ENCODE assay signal across 25 mouse cellular contexts in the genomic region with DNA sequence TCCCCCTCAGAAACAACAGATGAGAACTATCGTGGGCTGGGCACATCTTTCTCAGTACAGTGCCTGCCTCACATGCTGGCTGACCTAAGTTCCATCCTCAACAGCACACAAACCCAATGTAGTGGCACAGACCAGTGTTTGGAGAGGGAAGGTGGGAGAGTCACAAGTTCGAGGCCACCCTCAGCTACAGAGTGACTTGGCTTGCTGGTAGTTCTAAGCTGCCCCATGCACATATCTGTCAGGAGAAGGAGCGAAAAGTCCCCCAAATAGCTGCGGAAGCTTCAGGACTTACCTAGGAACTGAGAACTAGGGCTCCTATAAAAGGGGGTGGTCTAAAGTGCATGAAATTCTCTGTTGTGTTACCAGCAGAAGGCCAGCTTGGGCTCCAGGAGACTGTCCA. TPM values are rescaled to one million over a fixed set of nuclear protein-coding genes. Genes with fewer than 3 reads are reported as not detected.
DNase-seq lines count a peak whose midpoint lies in the region; ATAC-seq and TF ChIP-seq lines count a peak whose summit lies in the region.
"Had no signal": no experiment of that assay in that cellular context is flagged by ENCODE, and none has a peak within 500 bp of the region (broad histone marks: within the 10 kb centered on the region; RNA-seq: fewer than 3 reads in every experiment).

No protein-coding gene starts in this region.

- in situ Hi-C loops in CH12.LX (cut with MboI; ENCODE audit: low pct_ligation_motif_present, low pct_unique_long_range_greater_than_20kb, low sequenced_read_pairs), result loop anchor here (25.0 kb wide), 2 partner anchors 474 to 824 kb away; no protein-coding TSS in a partner anchor

- TF ChIP-seq EP300 in CH12.LX (IDR thresholded peaks at IDR 0.05; ENCODE audit: low read length), result no peak; the same call in 1 of the 2 replicates
- TF ChIP-seq EP300 in stomach, postnatal 0 days (optimal IDR thresholded peaks at IDR 0.05), result no peak

- ATAC-seq in forebrain, embryonic 11.5 days (replicated peaks; ENCODE audit: low FRiP score), result no peak
- no peak for ATAC-seq in forebrain, embryonic 13.5 days
- no peak for ATAC-seq in stomach, postnatal 0 days (ENCODE audit: low FRiP score, low TSS enrichment)
- ATAC-seq: CD4-positive, CD25-positive, alpha-beta regulatory T cell, adult 4 months; forebrain, embryonic 15.5 days had no signal

- dilution Hi-C loops in CH12.LX (cut with MboI; ENCODE audit: extremely low pct_ligation_motif_present, extremely low pct_unique_long_range_greater_than_20kb, low sequenced_read_pairs), result no loop called here

- peak; percentile 40 for DNase-seq in forebrain, embryonic 11.5 days (ENCODE audit: low spot score)
- no peak for DNase-seq in CH12.LX (ENCODE audit: extremely low read depth)
- peak; percentile 26 for DNase-seq in limb, embryonic 10.5 days (ENCODE audit: low spot score)
- peak; percentile 10 for DNase-seq in stomach, postnatal 0 days (ENCODE audit: low spot score)
- DNase-seq in frontal cortex, postnatal 36 days (ENCODE audit: low spot score in 2 of 2), result no peak
- no peak for DNase-seq in ovary, postnatal 36 days (ENCODE audit: low spot score)
- DNase-seq: adrenal gland, adult 2 months; adrenal gland, postnatal 10 days; adrenal gland, postnatal 25 days; B cell, adult 2 months; cerebellum, adult 11 months; cerebellum, adult 18-20 months; cerebellum, adult 8-10 months; cerebellum, adult 9-11 months; cerebellum, postnatal 14 days; cerebellum, postnatal 36 days; embryo, embryonic 11 days; forebrain, postnatal 0 days had no signal

- no peaks in the 10 kb centered on the region for H3K4me1 ChIP-seq in forebrain, embryonic 11.5 days (replicated peaks; ENCODE audit: control insufficient read depth, insufficient read depth, low read length)
- no peaks in the 10 kb centered on the region for H3K4me1 ChIP-seq in forebrain, embryonic 13.5 days
- H3K4me1 ChIP-seq in CH12.LX (ENCODE audit: control insufficient read depth in 1 of 2, insufficient read depth in 2 of 2), result peaks cover 21 to 62% of the 10 kb centered on the region in 2 experiments
- no peaks in the 10 kb centered on the region for H3K4me1 ChIP-seq in limb, embryonic 10.5 days
- H3K4me1 ChIP-seq in stomach, postnatal 0 days (replicated peaks; ENCODE audit: control insufficient read depth, insufficient read depth), result no peaks in the 10 kb centered on the region
- H3K4me1 ChIP-seq: embryonic facial prominence, embryonic 12.5 days; forebrain, embryonic 12.5 days; forebrain, embryonic 15.5 days had no signal

- no peaks in the 10 kb centered on the region for H3K79me2 ChIP-seq in CH12.LX (replicated peaks; ENCODE audit: control insufficient read depth, extremely low read depth, insufficient read depth, poor library complexity, severe bottlenecking)

- H3K4me2 ChIP-seq in forebrain, embryonic 11.5 days (ENCODE audit: low read depth, low read length, severe bottlenecking), result no peak overlapping the region
- no peak overlapping the region for H3K4me2 ChIP-seq in forebrain, embryonic 13.5 days
- peak overlapping the region; percentile 69 for H3K4me2 ChIP-seq in CH12.LX (ENCODE audit: insufficient read depth, low read depth, poor library complexity, severe bottlenecking)
- H3K4me2 ChIP-seq in stomach, postnatal 0 days (replicated peaks; ENCODE audit: low read depth), result no peak overlapping the region
- H3K4me2 ChIP-seq: embryonic facial prominence, embryonic 12.5 days; forebrain, embryonic 12.5 days; forebrain, embryonic 15.5 days had no signal

- H3K36me3 ChIP-seq in forebrain, embryonic 11.5 days (ENCODE audit: control insufficient read depth, insufficient read depth, low read length), result no peaks in the 10 kb centered on the region
- H3K36me3 ChIP-seq in forebrain, embryonic 13.5 days (ENCODE audit: poor library complexity, severe bottlenecking), result no peaks in the 10 kb centered on the region
- H3K36me3 ChIP-seq in CH12.LX (replicated peaks in 1 of 2; ENCODE audit: control insufficient read depth in 1 of 2, insufficient read depth in 1 of 2, low read length in 1 of 2), result no peaks in the 10 kb centered on the region
- H3K36me3 ChIP-seq in limb, embryonic 10.5 days, result no peaks in the 10 kb centered on the region
- no peaks in the 10 kb centered on the region for H3K36me3 ChIP-seq in stomach, postnatal 0 days (ENCODE audit: control insufficient read depth, insufficient read depth, low read length)
- H3K36me3 ChIP-seq: embryonic facial prominence, embryonic 12.5 days; forebrain, embryonic 12.5 days; forebrain, embryonic 15.5 days had no signal

- peaks cover 31% of the 10 kb centered on the region for H3K27me3 ChIP-seq in forebrain, embryonic 11.5 days (ENCODE audit: control insufficient read depth, insufficient read depth, low read length)
- peaks cover 80% of the 10 kb centered on the region for H3K27me3 ChIP-seq in forebrain, embryonic 13.5 days
- H3K27me3 ChIP-seq in CH12.LX (replicated peaks), result no peaks in the 10 kb centered on the region
- H3K27me3 ChIP-seq in limb, embryonic 10.5 days (ENCODE audit: low read depth, poor library complexity, severe bottlenecking), result peaks cover 88% of the 10 kb centered on the region
- peaks cover 5% of the 10 kb centered on the region; the same call in 1 of the 2 replicates for H3K27me3 ChIP-seq in stomach, postnatal 0 days (ENCODE audit: control insufficient read depth, insufficient read depth, low read length)

- no peaks in the 10 kb centered on the region for H3K9me3 ChIP-seq in forebrain, embryonic 11.5 days (ENCODE audit: control insufficient read depth, low read length)
- no peaks in the 10 kb centered on the region for H3K9me3 ChIP-seq in forebrain, embryonic 13.5 days (replicated peaks)
- no peaks in the 10 kb centered on the region for H3K9me3 ChIP-seq in CH12.LX (replicated peaks; ENCODE audit: low read length)
- H3K9me3 ChIP-seq in limb, embryonic 10.5 days (replicated peaks), result no peaks in the 10 kb centered on the region
- H3K9me3 ChIP-seq in stomach, postnatal 0 days (ENCODE audit: control insufficient read depth, low read length), result no peaks in the 10 kb centered on the region
- H3K9me3 ChIP-seq: embryonic facial prominence, embryonic 12.5 days; forebrain, embryonic 12.5 days; forebrain, embryonic 15.5 days had no signal

- TF ChIP-seq CTCF in CH12.LX (conservative IDR thresholded peaks at IDR 0.05 in 1 of 2, IDR thresholded peaks at IDR 0.05 in 1 of 2; ENCODE audit: low read depth in 2 of 2, low read length in 2 of 2), result no peak
- no peak for TF ChIP-seq CTCF in stomach, postnatal 0 days (IDR thresholded peaks at IDR 0.05; ENCODE audit: low read depth)

- TF ChIP-seq RAD21 in CH12.LX (IDR thresholded peaks at IDR 0.05; ENCODE audit: low read depth, low read length), result no peak

- 73% methylated on average over 4 of the region's 4 CpGs for WGBS in forebrain, embryonic 11.5 days
- WGBS in forebrain, embryonic 13.5 days, result 81% methylated on average over 4 of the region's 4 CpGs
- 82% methylated on average over 4 of the region's 4 CpGs for WGBS in limb, embryonic 10.5 days
- WGBS in stomach, postnatal 0 days, result 76% methylated on average over 4 of the region's 4 CpGs

- H3K27ac ChIP-seq in forebrain, embryonic 11.5 days (ENCODE audit: low read depth, low read length), result no peak overlapping the region
- no peak overlapping the region for H3K27ac ChIP-seq in forebrain, embryonic 13.5 days
- H3K27ac ChIP-seq in CH12.LX (ENCODE audit: insufficient read depth, low read depth), result peak overlapping the region; percentile 100
- H3K27ac ChIP-seq in limb, embryonic 10.5 days, result no peak overlapping the region
- no peak overlapping the region for H3K27ac ChIP-seq in stomach, postnatal 0 days (replicated peaks)
- H3K27ac ChIP-seq: embryonic facial prominence, embryonic 12.5 days; forebrain, embryonic 12.5 days; forebrain, embryonic 15.5 days had no signal

- H3K9ac ChIP-seq in forebrain, embryonic 11.5 days (ENCODE audit: low read length), result no peak overlapping the region
- H3K9ac ChIP-seq in forebrain, embryonic 13.5 days, result no peak overlapping the region
- peak overlapping the region; percentile 80 for H3K9ac ChIP-seq in CH12.LX (ENCODE audit: insufficient read depth, low read depth)
- no peak overlapping the region for H3K9ac ChIP-seq in stomach, postnatal 0 days (ENCODE audit: low read length)
- H3K9ac ChIP-seq: embryonic facial prominence, embryonic 12.5 days; forebrain, embryonic 12.5 days; forebrain, embryonic 15.5 days; forebrain, postnatal 0 days had no signal

- no peak overlapping the region for H3K4me3 ChIP-seq in forebrain, embryonic 11.5 days (ENCODE audit: low read depth, low read length)
- no peak overlapping the region for H3K4me3 ChIP-seq in forebrain, embryonic 13.5 days
- peak overlapping the region; percentile 10 to 56 (median 41) for H3K4me3 ChIP-seq in CH12.LX (replicated peaks in 1 of 3; ENCODE audit: low read depth in 2 of 3, low read length in 2 of 3, poor library complexity in 1 of 3)
- H3K4me3 ChIP-seq in limb, embryonic 10.5 days, result no peak overlapping the region
- H3K4me3 ChIP-seq in stomach, postnatal 0 days (ENCODE audit: low read depth, low read length), result no peak overlapping the region
- H3K4me3 ChIP-seq: embryonic facial prominence, embryonic 12.5 days; forebrain, embryonic 12.5 days; forebrain, embryonic 15.5 days had no signal

- no peak for TF ChIP-seq POLR2A in CH12.LX (IDR thresholded peaks at IDR 0.05; ENCODE audit: low read depth, low read length)

TF ChIP-seq in CH12.LX, 34 proteins besides CTCF, POLR2A, EP300 and RAD21 (continues in another document):
- 0 out of 2 replicates have a peak, but pooled peaks have one; percentile 8 for TF ChIP-seq NRF1 (IDR thresholded peaks at IDR 0.05; ENCODE audit: low read depth, low read length)
- peak; percentile 42; the same call in 1 of the 2 replicates for TF ChIP-seq MXI1 (IDR thresholded peaks at IDR 0.05; ENCODE audit: low read depth, low read length)
- TF ChIP-seq CHD1 (IDR thresholded peaks at IDR 0.05; ENCODE audit: low read depth, low read length), result peak; percentile 82; the same call in 1 of the 2 replicates
- no peak for TF ChIP-seq ZC3H11A (IDR thresholded peaks at IDR 0.05; ENCODE audit: low read depth, low read length)
- TF ChIP-seq ELF1 (IDR thresholded peaks at IDR 0.05; ENCODE audit: low read depth, low read length), result no peak
- no peak for TF ChIP-seq MAFK (IDR thresholded peaks at IDR 0.05; ENCODE audit: insufficient replicate concordance, low read length)
- 0 out of 2 replicates have a peak, but pooled peaks have one; percentile 27 for TF ChIP-seq BHLHE40 (IDR thresholded peaks at IDR 0.05; ENCODE audit: low read depth, low read length)
- 0 out of 2 replicates have a peak, but pooled peaks have one; percentile 35 for TF ChIP-seq CHD2 (IDR thresholded peaks at IDR 0.05; ENCODE audit: low read length)
- TF ChIP-seq TCF12 (IDR thresholded peaks at IDR 0.05; ENCODE audit: low read depth, low read length), result no peak

RNA-seq across cellular contexts. Expression of a gene that starts 14.3 kb away (rescaled TPM):
- 1.1 TPM in 2 replicates for polyA plus RNA-seq in forebrain, embryonic 11.5 days (2014; fragmentation: Nextera tagmentation; extraction: Ambion mirVana)
- polyA plus RNA-seq in forebrain, embryonic 13.5 days (2015; fragmentation: Nextera tagmentation; extraction: Ambion mirVana), result 0.13 TPM in 1 of 2 replicates, not detected in the other
- not detected in 2 replicates for total RNA-seq in CH12.LX (2012; rRNA removed)
- not detected in 2 replicates for total RNA-seq in CH12.LX (2014; rRNA removed)
- not detected in 2 replicates for polyA plus RNA-seq in CH12.LX (2012; ENCODE audit: insufficient read length, low read depth)
- polyA plus RNA-seq in limb, embryonic 10.5 days (2016; fragmentation: Nextera tagmentation; extraction: Ambion mirVana), result 0.91 and 1.0 TPM in 2 replicates
- not detected in 2 replicates for polyA plus RNA-seq in stomach, postnatal 0 days (2015; fragmentation: Nextera tagmentation; extraction: Ambion mirVana)
- total RNA-seq: adrenal gland, adult 2 months; adrenal gland, postnatal 25 days; common myeloid progenitor, adult 5-6 weeks; MEL had no signal
- polyA plus RNA-seq: CD4-positive, CD25-positive, alpha-beta regulatory T cell, adult 4 months; forebrain, embryonic 15.5 days had no signal

Comparison
In these comparisons a context has a peak if more than half of its experiments do, and no peak if none do; other contexts are left out.
1. DNase-seq: peak in forebrain, embryonic 11.5 days (single experiment), limb, embryonic 10.5 days (single experiment) and stomach, postnatal 0 days (single experiment); none in CH12.LX (single experiment), frontal cortex, postnatal 36 days (0 of 2) and ovary, postnatal 36 days (single experiment).
2. H3K4me3 ChIP-seq: peak in CH12.LX (3 of 3); none in forebrain, embryonic 11.5 days (single experiment), forebrain, embryonic 13.5 days (single experiment), limb, embryonic 10.5 days (single experiment) and stomach, postnatal 0 days (single experiment).